Mouse (Mus musculus) hindbrain, embryonic 11.5 days (tissue): Measurements from ENCODE around the gene Rpl18. TPM values are rescaled to one million over a fixed set of nuclear protein-coding genes. Genes with fewer than 3 reads are reported as not detected.
A peak's percentile ranks its signal among the peaks of the same experiment; 100 is the strongest.

Experiments
- ATAC-seq: fragments of 200-750 bp; cut with Nextera tagmentation; 2 replicates; pipeline ENCODE4 v1.8.0; 2017; ENCODE audit warnings: mild to moderate bottlenecking, moderate TSS enrichment, moderate library complexity; ENCODE audit not compliant: low FRiP score
- DNase-seq: peaks from one replicate; pipeline ENCODE4 v3.0.0-alpha.2; 2015; ENCODE audit warnings: low spot score
- H3K27ac ChIP-seq: fragments of 300-500 bp; sonication (generic); 2 replicates; pipeline ENCODE4 v1.5.1; 2014; ENCODE audit warnings: mild to moderate bottlenecking, low read depth, low read length
- H3K27me3 ChIP-seq: fragments of 300-500 bp; sonication (generic); 2 replicates; pipeline ENCODE4 v1.6.1; 2014; ENCODE audit warnings: mild to moderate bottlenecking, low read length, moderate library complexity, mixed read lengths; ENCODE audit not compliant: control insufficient read depth, insufficient read depth
- H3K36me3 ChIP-seq: fragments of 300-500 bp; sonication (generic); 2 replicates; pipeline ENCODE4 v1.6.1; 2014; ENCODE audit warnings: mild to moderate bottlenecking, low read length, moderate library complexity, mixed read lengths; ENCODE audit not compliant: control insufficient read depth, insufficient read depth
- H3K4me1 ChIP-seq: fragments of 300-500 bp; sonication (generic); replicated peaks from 2 replicates; pipeline ENCODE4 v1.6.1; 2014; ENCODE audit warnings: low read length, mixed read lengths; ENCODE audit not compliant: control insufficient read depth, insufficient read depth
- H3K4me2 ChIP-seq: fragments of 300-500 bp; sonication (generic); replicated peaks from 2 replicates; pipeline ENCODE4 v1.6.1; 2014; ENCODE audit warnings: mild to moderate bottlenecking, low read depth, low read length
- H3K4me3 ChIP-seq: fragments of 300-500 bp; sonication (generic); 2 replicates; pipeline ENCODE4 v1.5.1; 2014; ENCODE audit warnings: low read depth, low read length
- H3K9ac ChIP-seq: fragments of 300-500 bp; sonication (generic); 2 replicates; pipeline ENCODE4 v1.6.1; 2014; ENCODE audit warnings: low read depth, low read length
- H3K9me3 ChIP-seq: fragments of 300-500 bp; sonication (generic); 2 replicates; pipeline ENCODE4 v1.6.1; 2016; ENCODE audit warnings: low read length; ENCODE audit not compliant: control insufficient read depth
- WGBS: fragments of 180-500 bp; shearing (Covaris S2); extraction: QIAGEN DNeasy Blood & Tissue Kit; methylation state at CpG from one replicate; pipeline ENCODE4 v1.1.7; 2014; 5-methylcytosine and 5-hydroxymethylcytosine counted together
- polyA plus RNA-seq: library from polyadenylated mRNA; unstranded; fragments of >200 nt; fragmentation: Nextera tagmentation; extraction: Ambion mirVana; gene quantifications from 2 replicates; pipeline ENCODE4 v1.2.1, GENCODE M21; 2014

Gene Rpl18
- polyA plus RNA-seq, 1 experiment from 2014 or later = 904 TPM

DNA sequence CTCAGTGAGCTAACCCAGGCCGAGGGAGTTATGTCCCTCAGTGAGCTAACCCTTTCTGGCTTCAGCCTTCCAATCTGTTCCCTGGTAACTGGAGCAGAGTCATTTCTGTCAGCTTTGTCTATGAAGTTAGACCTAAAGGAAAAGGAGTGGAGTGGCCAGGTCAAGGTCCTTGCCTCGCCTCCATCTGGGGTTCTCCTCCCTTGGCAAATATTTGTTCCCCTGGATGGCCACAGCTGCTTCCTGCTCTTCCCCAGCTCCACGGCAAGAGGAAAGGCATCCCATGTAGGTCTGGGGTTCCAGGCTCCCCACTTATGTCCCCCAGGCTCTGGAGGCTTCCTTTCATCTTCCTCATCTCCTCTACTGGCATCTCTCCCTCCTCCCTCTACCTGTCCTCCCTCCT is 12.4 kb downstream of the Rpl18 start:
- Histone ChIP-seq H3K4me1 (no peaks in the 10 kb centered on the region), H3K36me3 (peaks cover 6% of the 10 kb centered on the region), H3K4me3 (no peak overlapping the region), H3K4me2 (no peak overlapping the region), H3K27me3 (no peaks in the 10 kb centered on the region), H3K9ac (no peak overlapping the region), H3K27ac (no peak overlapping the region), H3K9me3 (no peaks in the 10 kb centered on the region)
- 73% methylated on average over 3 of the region's 3 CpGs for WGBS
- no peak for DNase-seq
- no peak for ATAC-seq

DNA sequence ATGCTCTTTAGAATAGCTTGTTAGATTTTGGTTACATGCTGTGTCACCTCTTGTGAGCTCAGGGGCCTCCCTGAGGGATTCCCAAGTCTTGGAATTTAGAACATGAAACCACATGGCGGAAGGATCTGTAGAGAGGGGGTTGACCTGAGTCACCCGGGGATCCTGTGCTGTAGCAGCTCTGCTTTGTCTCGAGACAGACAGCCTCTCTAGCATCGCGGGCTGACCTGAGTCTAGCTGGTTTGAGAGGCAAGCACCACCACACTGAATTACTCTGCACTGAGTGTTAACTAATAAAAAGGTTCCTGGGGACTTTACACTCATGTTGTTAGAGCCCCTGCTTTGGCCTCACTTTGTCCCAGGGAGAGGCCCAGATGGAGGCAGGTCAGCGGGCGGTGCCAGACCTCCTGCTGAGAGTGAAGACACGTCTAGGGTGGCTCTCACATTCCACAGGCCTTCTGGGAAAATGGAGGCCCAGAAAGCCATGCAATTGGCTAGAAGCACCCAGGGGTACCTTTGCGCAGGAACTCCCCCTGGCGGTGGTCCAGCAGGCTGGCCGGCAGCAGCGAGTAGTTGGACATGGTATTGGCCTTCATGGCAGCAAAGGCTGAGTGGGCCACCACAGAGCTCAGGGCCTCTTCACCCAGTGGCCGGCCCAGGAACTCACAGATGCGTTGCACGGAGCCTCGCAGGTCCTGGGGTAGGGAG is 15.6 kb downstream of the Rpl18 start:
- Histone ChIP-seq H3K27ac (no peak overlapping the region), H3K36me3 (peaks cover 3% of the 10 kb centered on the region; the same call in 1 of the 2 replicates), H3K9ac (no peak overlapping the region), H3K4me1 (no peaks in the 10 kb centered on the region), H3K9me3 (no peaks in the 10 kb centered on the region), H3K4me3 (no peak overlapping the region), H3K27me3 (no peaks in the 10 kb centered on the region), H3K4me2 (no peak overlapping the region)
- no peak for ATAC-seq
- DNase-seq = peak; percentile 72
- WGBS = 20% methylated on average over 16 of the region's 16 CpGs

DNA sequence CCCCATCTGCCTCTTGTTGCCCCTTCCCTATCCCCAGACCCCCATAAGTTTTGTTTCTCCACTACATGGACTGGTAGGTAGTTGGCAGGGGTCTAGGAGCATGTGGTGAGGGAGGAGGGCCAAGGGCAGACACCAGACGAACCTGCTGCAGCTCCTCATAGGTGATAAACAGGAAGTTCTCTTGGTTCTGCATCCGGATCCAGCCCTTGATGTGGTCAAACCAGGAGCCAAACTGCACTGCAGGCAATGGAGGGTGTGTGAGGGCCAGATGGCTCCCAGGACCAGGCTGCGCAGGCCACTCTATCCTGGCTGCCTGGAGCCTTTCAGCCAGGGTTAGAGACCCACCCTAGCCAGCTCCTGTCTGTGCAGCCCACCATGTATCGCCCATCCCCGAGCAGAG is 18.2 kb downstream of the Rpl18 start:
- ATAC-seq (no peak), DNase-seq (no peak)
- H3K4me3 ChIP-seq = no peak overlapping the region
- peaks cover 3% of the 10 kb centered on the region; the same call in 1 of the 2 replicates for H3K36me3 ChIP-seq
- H3K4me2 ChIP-seq = no peak overlapping the region
- H3K9me3 ChIP-seq = no peaks in the 10 kb centered on the region
- 78% methylated on average over 5 of the region's 5 CpGs for WGBS
- no peaks in the 10 kb centered on the region for H3K4me1 ChIP-seq
- H3K27me3 ChIP-seq = no peaks in the 10 kb centered on the region
- no peak overlapping the region for H3K27ac ChIP-seq
- no peak overlapping the region for H3K9ac ChIP-seq

DNA sequence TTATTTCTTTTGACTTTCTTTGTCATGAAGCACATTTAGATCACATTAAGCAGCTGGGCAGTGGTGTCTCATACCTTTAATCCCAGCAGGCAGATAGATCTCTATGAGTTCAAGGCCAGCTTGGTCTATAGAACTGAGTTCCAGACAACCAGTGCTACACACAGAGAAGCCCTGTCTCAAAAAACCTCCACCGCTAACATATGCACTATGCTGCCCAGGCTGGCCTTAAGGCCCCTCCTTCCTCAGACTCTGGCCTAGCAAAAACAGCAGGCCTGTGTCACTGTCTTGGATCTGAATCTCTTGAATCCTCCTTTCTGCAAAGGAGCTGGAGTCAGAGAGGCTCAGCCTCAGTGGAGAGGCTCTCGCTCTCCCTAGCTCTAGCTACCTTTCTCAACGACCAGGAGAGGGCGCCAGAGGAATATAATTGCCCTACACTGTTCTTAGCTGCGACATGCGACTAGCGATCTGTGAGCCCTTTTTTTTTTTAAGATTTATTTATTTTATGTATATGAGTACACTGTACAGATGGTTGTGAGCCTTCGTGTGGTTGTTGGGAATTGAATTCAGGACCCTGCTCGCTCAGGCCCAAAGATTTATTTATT is 24.0 kb downstream of the Rpl18 start:
- ATAC-seq (0 out of 2 replicates have a peak, but pooled peaks have one; percentile 69), DNase-seq (peak; percentile 89)
- Histone ChIP-seq H3K27ac (no peak overlapping the region), H3K9ac (no peak overlapping the region), H3K27me3 (no peaks in the 10 kb centered on the region; the same call in 1 of the 2 replicates), H3K9me3 (no peaks in the 10 kb centered on the region), H3K4me3 (no peak overlapping the region), H3K4me1 (no peaks in the 10 kb centered on the region), H3K36me3 (no peaks in the 10 kb centered on the region), H3K4me2 (no peak overlapping the region)
- WGBS = 8% methylated on average over 9 of the region's 9 CpGs

DNA sequence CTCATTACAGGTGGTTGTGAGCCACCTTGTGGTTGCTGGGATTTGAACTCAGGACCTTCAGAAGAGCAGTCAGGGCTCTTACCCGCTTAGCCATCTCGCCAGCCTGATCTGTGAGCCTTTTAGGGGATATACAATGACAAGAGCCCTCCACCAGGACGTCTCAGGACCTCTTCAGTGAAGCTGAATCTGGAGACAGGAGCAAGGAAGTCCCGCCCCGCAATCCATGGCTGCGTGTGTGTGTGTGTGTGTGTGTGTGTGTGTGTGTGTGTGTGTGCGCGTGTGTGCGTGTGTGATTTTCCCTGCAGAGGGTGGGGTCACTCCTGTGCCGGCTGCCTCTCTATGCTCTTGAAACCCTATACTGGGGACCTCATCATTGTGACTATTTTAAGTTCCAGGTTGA is 24.6 kb downstream of the Rpl18 start:
- 65% methylated on average over 10 of the region's 10 CpGs for WGBS
- Histone ChIP-seq H3K4me2 (no peak overlapping the region), H3K36me3 (no peaks in the 10 kb centered on the region), H3K4me1 (no peaks in the 10 kb centered on the region), H3K27me3 (no peaks in the 10 kb centered on the region; the same call in 1 of the 2 replicates), H3K9me3 (no peaks in the 10 kb centered on the region), H3K9ac (no peak overlapping the region), H3K4me3 (no peak overlapping the region), H3K27ac (no peak overlapping the region)
- ATAC-seq (no peak), DNase-seq (no peak)

DNA sequence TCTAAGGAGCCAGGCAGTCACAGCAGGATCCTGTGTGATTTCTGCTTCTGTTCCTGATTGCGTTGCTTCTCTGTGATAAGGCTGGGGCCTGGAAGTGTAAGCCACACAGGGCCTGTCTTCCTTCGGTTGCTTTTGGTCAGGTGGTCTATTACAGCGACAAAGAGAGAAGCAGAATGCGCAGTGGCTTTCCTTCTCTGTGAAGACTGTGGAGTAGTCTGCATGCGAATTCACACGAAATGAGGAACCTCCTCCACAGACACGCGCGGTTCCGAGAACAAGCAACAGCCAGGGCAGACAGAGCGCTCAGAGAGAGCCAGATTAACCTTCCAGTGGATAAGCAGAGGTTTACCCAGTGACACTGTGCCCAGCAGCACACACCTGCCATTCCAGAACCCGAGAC is 26.1 kb downstream of the Rpl18 start:
- ATAC-seq = no peak
- no peak overlapping the region for H3K9ac ChIP-seq
- 88% methylated on average over 12 of the region's 12 CpGs for WGBS

DNA sequence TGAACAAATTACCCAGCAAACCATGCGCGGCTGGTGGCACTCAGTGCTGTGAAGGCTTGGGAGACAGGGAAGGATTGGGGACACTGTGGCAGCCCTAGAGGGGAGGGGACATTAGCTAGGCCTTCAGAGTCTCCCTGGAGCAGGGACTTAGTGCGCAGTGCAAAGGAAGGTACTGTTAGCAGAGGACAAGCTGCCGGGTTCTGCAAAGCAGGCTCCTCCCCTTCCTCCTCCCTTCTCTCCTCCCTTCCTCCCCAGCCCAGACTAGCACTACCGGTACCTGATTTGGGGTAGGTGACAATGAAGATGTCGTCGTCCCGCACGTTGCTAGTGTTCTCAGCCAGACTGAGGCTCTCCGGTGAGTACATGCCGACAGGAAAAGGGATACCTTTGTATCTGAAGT is 26.5 kb downstream of the Rpl18 start:
- 32% methylated on average over 11 of the region's 11 CpGs for WGBS
- H3K27me3 ChIP-seq = no peaks in the 10 kb centered on the region; the same call in 1 of the 2 replicates
- H3K9ac ChIP-seq = no peak overlapping the region
- DNase-seq (no peak), ATAC-seq (no peak)
- no peak overlapping the region for H3K4me2 ChIP-seq
- no peak overlapping the region for H3K4me3 ChIP-seq
- no peaks in the 10 kb centered on the region for H3K4me1 ChIP-seq
- no peaks in the 10 kb centered on the region for H3K9me3 ChIP-seq
- no peak overlapping the region for H3K27ac ChIP-seq
- H3K36me3 ChIP-seq = no peaks in the 10 kb centered on the region

More for the DNA sequence above, 26.1 kb downstream of the Rpl18 start:
- H3K36me3 ChIP-seq = no peaks in the 10 kb centered on the region
- H3K27ac ChIP-seq = no peak overlapping the region
- no peaks in the 10 kb centered on the region for H3K4me1 ChIP-seq
- no peaks in the 10 kb centered on the region; the same call in 1 of the 2 replicates for H3K27me3 ChIP-seq
- H3K9me3 ChIP-seq = no peaks in the 10 kb centered on the region
- no peak overlapping the region for H3K4me2 ChIP-seq
- no peak overlapping the region for H3K4me3 ChIP-seq
- DNase-seq = no peak

DNA sequence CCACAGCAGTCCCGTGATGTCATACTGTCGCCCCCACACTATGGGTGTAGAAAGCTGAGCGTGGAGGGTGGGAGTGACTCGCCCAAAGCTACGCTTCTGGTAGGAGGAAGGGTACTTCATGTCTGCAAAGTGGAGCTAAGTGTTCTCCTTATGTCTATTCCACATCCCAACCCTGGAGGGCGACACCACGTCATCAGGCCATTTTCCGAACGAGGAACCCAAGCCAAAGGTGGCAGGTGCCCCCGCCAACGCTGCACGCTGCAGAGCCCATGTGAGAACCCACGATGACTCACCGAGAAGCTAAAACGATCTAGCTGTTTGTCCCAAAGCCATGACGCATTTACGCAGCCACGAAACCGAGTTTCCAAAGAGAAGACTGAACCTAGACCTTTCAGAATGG is 27.1 kb downstream of the Rpl18 start:
- ATAC-seq (no peak), DNase-seq (no peak)
- no peaks in the 10 kb centered on the region; the same call in 1 of the 2 replicates for H3K27me3 ChIP-seq
- H3K4me1 ChIP-seq = no peaks in the 10 kb centered on the region
- H3K27ac ChIP-seq = no peak overlapping the region
- H3K36me3 ChIP-seq = no peaks in the 10 kb centered on the region
- WGBS = 41% methylated on average over 19 of the region's 19 CpGs
- no peak overlapping the region for H3K4me2 ChIP-seq
- no peak overlapping the region for H3K4me3 ChIP-seq
- H3K9ac ChIP-seq = no peak overlapping the region
- H3K9me3 ChIP-seq = no peaks in the 10 kb centered on the region

DNA sequence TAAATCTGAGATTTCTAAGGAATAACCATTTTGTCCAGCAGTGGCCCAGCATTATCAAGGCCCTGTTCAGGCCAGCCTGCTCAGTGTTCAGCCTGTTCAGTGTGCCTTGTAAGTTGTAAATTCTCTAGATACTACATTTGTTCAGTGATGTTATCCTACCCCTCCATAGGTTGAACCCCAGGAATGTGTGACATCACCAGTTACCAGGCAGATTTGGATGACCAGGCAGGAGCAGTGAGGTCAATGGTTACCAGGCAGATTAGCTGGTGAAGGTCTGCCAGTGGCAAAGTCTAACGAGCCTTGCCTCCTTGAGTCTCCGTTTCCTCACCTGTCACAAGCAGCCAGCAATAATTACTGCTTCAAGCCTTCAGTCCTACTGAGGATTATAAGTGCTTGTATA is 29.1 kb downstream of the Rpl18 start:
- Histone ChIP-seq H3K4me1 (no peaks in the 10 kb centered on the region), H3K27me3 (no peaks in the 10 kb centered on the region; the same call in 1 of the 2 replicates), H3K9ac (no peak overlapping the region), H3K27ac (no peak overlapping the region), H3K36me3 (no peaks in the 10 kb centered on the region), H3K9me3 (no peaks in the 10 kb centered on the region), H3K4me3 (no peak overlapping the region), H3K4me2 (no peak overlapping the region)
- DNase-seq (peak; percentile 72), ATAC-seq (no peak)
- 54% methylated on average over 2 of the region's 2 CpGs for WGBS
